Mouse (Mus musculus) erythroblast, embryonic 14.5 days (primary cell): Measurements from ENCODE around the gene Dach2. TPM values are rescaled to one million over a fixed set of nuclear protein-coding genes. Genes with fewer than 3 reads are reported as not detected.
"Not testable (repeated sequence)": the region's sequence is repeated elsewhere in the genome, so short reads cannot be mapped to it uniquely, and the experiment has no call there.

ENCODE experiments used
- H3K27me3 ChIP-seq: 2 replicates; pipeline ENCODE4 v1.6.1; 2012; ENCODE audit warnings: inconsistent platforms; ENCODE audit not compliant: control insufficient read depth
- H3K36me3 ChIP-seq: 2 replicates; pipeline ENCODE4 v1.6.1; 2012; ENCODE audit warnings: mild to moderate bottlenecking, inconsistent platforms; ENCODE audit not compliant: control insufficient read depth
- H3K4me1 ChIP-seq: 2 replicates; pipeline ENCODE4 v1.6.1; 2012; ENCODE audit warnings: inconsistent platforms; ENCODE audit not compliant: control insufficient read depth
- H3K4me3 ChIP-seq: replicated peaks from 2 replicates; pipeline ENCODE3; 2012; ENCODE audit warnings: moderate library complexity, mild to moderate bottlenecking, inconsistent platforms
- H3K9me3 ChIP-seq: 2 replicates; pipeline ENCODE4 v1.6.1; 2012; ENCODE audit warnings: low read length, inconsistent platforms, mixed read lengths; ENCODE audit not compliant: control insufficient read depth
- GATA1 ChIP-seq: IDR thresholded peaks from 2 replicates; pipeline ENCODE4 v1.6.1; 2012; ENCODE audit warnings: low read length, inconsistent platforms, mixed read lengths
- TAL1 ChIP-seq: IDR thresholded peaks from 3 replicates; pipeline ENCODE4 v1.6.1; 2012; ENCODE audit warnings: low read length, inconsistent platforms, mixed read lengths
- polyA plus RNA-seq: library from polyadenylated mRNA; stranded (reverse); fragments of >175 nt; gene quantifications from 2 replicates; pipeline ENCODE4 v1.2.3, GENCODE M21; 2012

Dach2 gene
- polyA plus RNA-seq: 0.07 TPM in 1 of 2 replicates, not detected in the other

- H3K36me3 ChIP-seq: no peaks in the 10 kb centered on the region
- no peaks in the 10 kb centered on the region for H3K4me1 ChIP-seq
- peak within 1 kb of the TSS; percentile 54 for H3K4me3 ChIP-seq
- no peak for TF ChIP-seq GATA1
- TF ChIP-seq TAL1: no peak
- H3K9me3 ChIP-seq: no peaks in the 10 kb centered on the region
- H3K27me3 ChIP-seq: no peaks in the 10 kb centered on the region
Observed at GRCm38 (mm10) chrX:113297404-113297803, at the start of gene Dach2. Dach2 (plus strand) TSS chrX:113297510.

- not testable (repeated sequence) for H3K4me1 ChIP-seq, H3K36me3 ChIP-seq, H3K4me3 ChIP-seq, H3K27me3 ChIP-seq, H3K9me3 ChIP-seq
Observed at GRCm38 (mm10) chrX:113252427-113252826, 44.9 kb upstream of the Dach2 start.

GRCm38 (mm10) chrX:113298031-113298430 lies 721 bp downstream of the Dach2 start:
- H3K36me3 ChIP-seq: no peaks in the 10 kb centered on the region
- no peaks in the 10 kb centered on the region for H3K9me3 ChIP-seq
- H3K4me1 ChIP-seq: no peaks in the 10 kb centered on the region
- peak overlapping the region; percentile 54 for H3K4me3 ChIP-seq
- no peaks in the 10 kb centered on the region for H3K27me3 ChIP-seq
- TF ChIP-seq GATA1: no peak
- no peak for TF ChIP-seq TAL1

DNA sequence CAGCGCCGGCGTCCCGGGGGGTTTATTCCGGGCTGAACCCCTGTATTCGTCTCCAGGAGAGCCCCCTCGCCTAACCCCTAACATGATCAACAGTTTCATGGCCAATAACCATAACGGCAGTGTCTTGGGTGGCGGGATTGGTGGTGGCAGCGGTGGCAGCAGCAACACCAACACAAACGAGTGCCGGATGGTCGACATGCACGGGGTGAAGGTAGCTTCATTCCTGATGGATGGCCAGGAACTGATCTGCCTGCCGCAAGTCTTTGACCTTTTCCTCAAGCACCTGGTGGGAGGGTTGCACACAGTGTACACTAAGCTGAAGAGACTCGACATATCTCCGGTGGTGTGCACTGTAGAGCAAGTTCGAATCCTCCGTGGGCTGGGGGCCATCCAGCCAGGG lies 1.2 kb downstream of the Dach2 start:
- Histone ChIP-seq H3K36me3 (no peaks in the 10 kb centered on the region), H3K4me3 (peak overlapping the region; percentile 54), H3K4me1 (no peaks in the 10 kb centered on the region), H3K9me3 (no peaks in the 10 kb centered on the region), H3K27me3 (no peaks in the 10 kb centered on the region)
- TF ChIP-seq GATA1: no peak
- no peak for TF ChIP-seq TAL1

DNA sequence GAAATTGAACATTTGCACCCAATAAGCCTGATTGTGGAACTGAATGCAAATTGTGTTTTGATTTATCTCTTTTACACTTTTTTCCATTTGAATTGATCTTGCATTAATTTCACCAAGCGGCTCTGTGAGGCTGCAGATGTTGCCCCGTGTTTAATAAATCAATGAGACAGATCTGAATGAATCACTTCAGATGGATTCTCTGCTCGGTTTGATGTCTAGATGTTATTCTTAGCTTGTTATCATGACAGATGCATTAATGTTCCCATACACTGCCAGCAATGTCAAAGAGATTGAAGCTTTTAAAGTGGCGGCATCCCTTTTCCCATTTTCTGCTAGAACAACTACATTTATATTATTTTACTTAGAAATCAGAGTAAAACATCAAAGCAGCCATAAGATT lies 7.0 kb downstream of the Dach2 start:
- Histone ChIP-seq H3K27me3 (no peaks in the 10 kb centered on the region), H3K4me1 (no peaks in the 10 kb centered on the region)
- no peak for TF ChIP-seq TAL1
- TF ChIP-seq GATA1: no peak

GRCm38 (mm10) chrX:113338143-113338542 lies 40.8 kb downstream of the Dach2 start:
- TF ChIP-seq GATA1 (no peak), TAL1 (no peak)

More for the DNA sequence above, 7.0 kb downstream of the Dach2 start:
- no peak overlapping the region for H3K4me3 ChIP-seq
- H3K9me3 ChIP-seq: no peaks in the 10 kb centered on the region
- no peaks in the 10 kb centered on the region for H3K36me3 ChIP-seq

GRCm38 (mm10) chrX:113394417-113394816 lies 97.1 kb downstream of the Dach2 start:
- H3K4me1 ChIP-seq: no peaks in the 10 kb centered on the region
- H3K9me3 ChIP-seq: no peaks in the 10 kb centered on the region
- no peaks in the 10 kb centered on the region for H3K27me3 ChIP-seq
- no peak overlapping the region for H3K4me3 ChIP-seq
- no peak for TF ChIP-seq GATA1
- no peak for TF ChIP-seq TAL1
- no peaks in the 10 kb centered on the region for H3K36me3 ChIP-seq

More at GRCm38 (mm10) chrX:113338143-113338542, 40.8 kb downstream of the Dach2 start:
- no peaks in the 10 kb centered on the region for H3K36me3 ChIP-seq
- no peaks in the 10 kb centered on the region for H3K4me1 ChIP-seq
- H3K9me3 ChIP-seq: no peaks in the 10 kb centered on the region
- H3K4me3 ChIP-seq: no peak overlapping the region
- H3K27me3 ChIP-seq: no peaks in the 10 kb centered on the region

- TF ChIP-seq GATA1 (no peak), TAL1 (no peak)
- no peaks in the 10 kb centered on the region for H3K9me3 ChIP-seq
- no peaks in the 10 kb centered on the region for H3K27me3 ChIP-seq
- no peak overlapping the region for H3K4me3 ChIP-seq
- H3K4me1 ChIP-seq: no peaks in the 10 kb centered on the region
- H3K36me3 ChIP-seq: no peaks in the 10 kb centered on the region
Observed at GRCm38 (mm10) chrX:113408756-113409155, 111.4 kb downstream of the Dach2 start.

- TF ChIP-seq GATA1 (no peak), TAL1 (no peak)
- H3K27me3 ChIP-seq: no peaks in the 10 kb centered on the region
- no peaks in the 10 kb centered on the region for H3K9me3 ChIP-seq
- H3K4me1 ChIP-seq: no peaks in the 10 kb centered on the region
- no peak overlapping the region for H3K4me3 ChIP-seq
- H3K36me3 ChIP-seq: no peaks in the 10 kb centered on the region
Observed at GRCm38 (mm10) chrX:113421517-113422187, 124.3 kb downstream of the Dach2 start.

- Histone ChIP-seq H3K4me1 (no peaks in the 10 kb centered on the region), H3K4me3 (no peak overlapping the region), H3K27me3 (no peaks in the 10 kb centered on the region), H3K36me3 (no peaks in the 10 kb centered on the region), H3K9me3 (no peaks in the 10 kb centered on the region)
- TF ChIP-seq TAL1: no peak
- no peak for TF ChIP-seq GATA1
Observed at GRCm38 (mm10) chrX:113482131-113482530, 184.8 kb downstream of the Dach2 start.
